Mouse (Mus musculus) liver, postnatal 0 days (tissue): Measurements from ENCODE around the gene Smg9.

Source experiments
- CTCF ChIP-seq: sonication (generic); IDR thresholded peaks from 2 replicates; pipeline ENCODE4 v1.5.1; 2016; ENCODE audit warnings: antibody characterized with exemption, low read depth
- EP300 ChIP-seq: IDR thresholded peaks from 2 replicates; pipeline ENCODE4 v1.6.1; 2016; ENCODE audit warnings: antibody characterized with exemption, low read depth, mild to moderate bottlenecking

GRCm38 (mm10) chr7:24357899-24358298, 41.5 kb upstream of the Smg9 start:
- TF ChIP-seq CTCF (peak; percentile 84), EP300 (no peak)
